In genomic region chr16:21205093-21205886, GRCm38 (mm10) we compare ENCODE assay signal across 9 mouse cellular contexts. TPM values are rescaled to one million over a fixed set of nuclear protein-coding genes. Genes with fewer than 3 reads are reported as not detected.
DNase-seq lines count a peak whose midpoint lies in the region; ATAC-seq and TF ChIP-seq lines count a peak whose summit lies in the region.
"Had no signal": no experiment of that assay in that cellular context is flagged by ENCODE, and none has a peak within 500 bp of the region (broad histone marks: within the 10 kb centered on the region; RNA-seq: fewer than 3 reads in every experiment).

No protein-coding gene starts in this region.

- peak overlapping the region; percentile 43 for H3K4me3 ChIP-seq in erythroblast, embryonic 14.5 days (replicated peaks)
- H3K4me3 ChIP-seq in thymus, adult 2 months (ENCODE audit: control insufficient read depth, insufficient read depth, low read length): peak overlapping the region; percentile 23
- peak overlapping the region; percentile 99 for H3K4me3 ChIP-seq in limb, embryonic 12.5 days (replicated peaks)
- H3K4me3 ChIP-seq in stomach, embryonic 15.5 days (replicated peaks): peak overlapping the region; percentile 91

- H3K27me3 ChIP-seq in erythroblast, embryonic 14.5 days (ENCODE audit: control insufficient read depth): peaks cover 74% of the 10 kb centered on the region
- H3K27me3 ChIP-seq in thymus, adult 2 months (ENCODE audit: control insufficient read depth, insufficient read depth, low read length): peaks cover 8% of the 10 kb centered on the region; the same call in 1 of the 2 replicates
- 0 out of 2 replicates have a peak, but pooled peaks cover 4% of the 10 kb centered on the region for H3K27me3 ChIP-seq in limb, embryonic 12.5 days
- no peaks in the 10 kb centered on the region for H3K27me3 ChIP-seq in stomach, embryonic 15.5 days (replicated peaks)

- no peak for TF ChIP-seq POLR2A in thymus, adult 2 months (IDR thresholded peaks at IDR 0.05; ENCODE audit: control insufficient read depth, extremely low read depth, insufficient read depth, low read length, poor library complexity)

- peaks cover 5% of the 10 kb centered on the region for H3K4me1 ChIP-seq in erythroblast, embryonic 14.5 days (ENCODE audit: control insufficient read depth)
- H3K4me1 ChIP-seq in thymus, adult 2 months (replicated peaks; ENCODE audit: control insufficient read depth, insufficient read depth, low read length): no peaks in the 10 kb centered on the region; the same call in 1 of the 2 replicates
- H3K4me1 ChIP-seq in limb, embryonic 12.5 days (replicated peaks): peaks cover 49% of the 10 kb centered on the region
- H3K4me1 ChIP-seq in stomach, embryonic 15.5 days: peaks cover 32% of the 10 kb centered on the region

- no peak for DNase-seq in thymus, adult 2 months
- DNase-seq in thymus, postnatal 14 days: no peak
- DNase-seq in frontal cortex, postnatal 25 days (ENCODE audit: low spot score in 2 of 2): no peak
- DNase-seq in gastrocnemius, postnatal 36 days: no peak

- peaks cover 7% of the 10 kb centered on the region for H3K9me3 ChIP-seq in erythroblast, embryonic 14.5 days (ENCODE audit: control insufficient read depth, low read length)
- no peaks in the 10 kb centered on the region for H3K9me3 ChIP-seq in limb, embryonic 12.5 days
- H3K9me3 ChIP-seq in stomach, embryonic 15.5 days: no peaks in the 10 kb centered on the region

- intact Hi-C loops in gastrocnemius, postnatal 36 days (cut with DNase I): no loop called here

- peak overlapping the region; percentile 99 for H3K9ac ChIP-seq in limb, embryonic 12.5 days (replicated peaks)
- peak overlapping the region; percentile 95 for H3K9ac ChIP-seq in stomach, embryonic 15.5 days

- WGBS in thymus, adult 2 months: 15% methylated on average over 60 of the region's 60 CpGs
- WGBS in limb, embryonic 12.5 days: under 1% methylated on average over 51 of the region's 60 CpGs
- WGBS in stomach, embryonic 15.5 days: 2% methylated on average over 47 of the region's 60 CpGs

- H3K4me2 ChIP-seq in limb, embryonic 12.5 days: peak overlapping the region; percentile 97
- H3K4me2 ChIP-seq in stomach, embryonic 15.5 days: peak overlapping the region; percentile 60

- no peak for ATAC-seq in erythroblast, adult 5-6 weeks (replicated peaks; ENCODE audit: low FRiP score, poor library complexity, severe bottlenecking)
- no peak for ATAC-seq in limb, embryonic 12.5 days (ENCODE audit: insufficient number of reproducible peaks, insufficient read depth, low FRiP score, low TSS enrichment, low read depth)
- no peak for ATAC-seq in stomach, embryonic 15.5 days (ENCODE audit: insufficient read depth, low FRiP score, low read depth)

- no peak for TF ChIP-seq CTCF in thymus, adult 2 months (IDR thresholded peaks at IDR 0.05; ENCODE audit: borderline replicate concordance, control insufficient read depth, extremely low read depth, insufficient read depth, low read length, poor library complexity)

- no peaks in the 10 kb centered on the region for H3K36me3 ChIP-seq in erythroblast, embryonic 14.5 days (ENCODE audit: control insufficient read depth)
- H3K36me3 ChIP-seq in thymus, adult 2 months (ENCODE audit: control insufficient read depth, insufficient read depth, low read length): no peaks in the 10 kb centered on the region
- peaks cover 17% of the 10 kb centered on the region for H3K36me3 ChIP-seq in limb, embryonic 12.5 days
- H3K36me3 ChIP-seq in stomach, embryonic 15.5 days: no peaks in the 10 kb centered on the region

- no peak overlapping the region for H3K27ac ChIP-seq in thymus, adult 2 months (ENCODE audit: control insufficient read depth, insufficient read depth, low read length)
- H3K27ac ChIP-seq in limb, embryonic 12.5 days: peak overlapping the region; percentile 93
- peak overlapping the region; percentile 86 for H3K27ac ChIP-seq in stomach, embryonic 15.5 days

RNA-seq across cellular contexts. Expression of gene Ephb3, which starts 0.7 kb away (rescaled TPM):
- 0.01 TPM in 1 of 2 replicates, not detected in the other for polyA plus RNA-seq in erythroblast, embryonic 14.5 days (2012)
- not detected in 2 replicates for total RNA-seq in erythroblast, adult 5-6 weeks (2015; ENCODE audit: low replicate concordance)
- total RNA-seq in erythroblast, adult 5-6 weeks (2017; ENCODE audit: low replicate concordance): not detected in 2 replicates
- polyA plus RNA-seq in thymus, adult 2 months (2012; rRNA removed): 3.3 and 3.8 TPM in 2 replicates
- polyA plus RNA-seq in limb, embryonic 12.5 days (2016; fragmentation: Nextera tagmentation; extraction: Ambion mirVana): 55.4 and 62.7 TPM in 2 replicates
- polyA plus RNA-seq in stomach, embryonic 15.5 days (2015; fragmentation: Nextera tagmentation; extraction: Ambion mirVana): 20.4 and 21.8 TPM in 2 replicates
- 1 to 10 TPM in 1 of 2 experiments, under 1 TPM in 1; 0.84 to 1.4 TPM for total RNA-seq in gastrocnemius, postnatal 36 days (2021)

RNA-seq across cellular contexts. Expression of gene Teddm3, which starts 51.5 kb away (rescaled TPM):
- polyA plus RNA-seq in erythroblast, embryonic 14.5 days (2012): not detected in 2 replicates
- not detected in 2 replicates for total RNA-seq in erythroblast, adult 5-6 weeks (2015; ENCODE audit: low replicate concordance)
- total RNA-seq in erythroblast, adult 5-6 weeks (2017; ENCODE audit: low replicate concordance): not detected in 2 replicates
- polyA plus RNA-seq in thymus, adult 2 months (2012; rRNA removed): 0.45 and 0.59 TPM in 2 replicates
- not detected in 2 replicates for polyA plus RNA-seq in limb, embryonic 12.5 days (2016; fragmentation: Nextera tagmentation; extraction: Ambion mirVana)
- polyA plus RNA-seq in stomach, embryonic 15.5 days (2015; fragmentation: Nextera tagmentation; extraction: Ambion mirVana): 1.8 and 5.8 TPM in 2 replicates
- total RNA-seq in gastrocnemius, postnatal 36 days (2021): not detected
- total RNA-seq: hematopoietic stem cell, adult 5-6 weeks had no signal

Comparison
In these comparisons a context has a peak if more than half of its experiments do, and no peak if none do; other contexts are left out.
1. H3K4me3 ChIP-seq: peak in every context shown above with its lines; median percentile 99 in limb, embryonic 12.5 days; 91 in stomach, embryonic 15.5 days; 43 in erythroblast, embryonic 14.5 days; 23 in thymus, adult 2 months.